Mouse (Mus musculus) right cerebral cortex, postnatal 14 days (tissue): ENCODE measurements around the gene Snx4.

Source experiments
- DNase-seq: peaks from one replicate; pipeline ENCODE4 v3.0.0; 2022

Gene Snx4

GRCm38 (mm10) chr16:33271824-33272223 lies 20.6 kb downstream of the Snx4 start:
- DNase-seq, result no peak

DNA sequence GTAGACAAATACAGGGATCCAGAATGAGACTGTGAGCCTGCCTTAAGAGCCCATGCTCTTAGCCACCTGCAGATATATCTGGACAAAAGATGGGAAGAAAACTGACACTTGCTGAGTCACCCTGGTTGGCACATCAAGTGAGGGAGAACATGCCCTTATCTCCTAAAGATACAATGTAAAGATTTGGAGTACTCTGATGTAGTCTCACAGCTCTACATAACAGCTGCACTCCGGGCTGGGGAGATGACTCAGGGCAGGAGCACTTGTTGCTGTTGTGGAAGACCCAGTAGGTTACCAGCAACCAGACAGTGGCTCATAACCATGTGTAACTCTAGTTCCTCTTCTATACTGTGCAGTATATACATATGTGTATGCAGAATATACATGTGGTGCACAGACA lies 31.8 kb downstream of the Snx4 start:
- no peak for DNase-seq

DNA sequence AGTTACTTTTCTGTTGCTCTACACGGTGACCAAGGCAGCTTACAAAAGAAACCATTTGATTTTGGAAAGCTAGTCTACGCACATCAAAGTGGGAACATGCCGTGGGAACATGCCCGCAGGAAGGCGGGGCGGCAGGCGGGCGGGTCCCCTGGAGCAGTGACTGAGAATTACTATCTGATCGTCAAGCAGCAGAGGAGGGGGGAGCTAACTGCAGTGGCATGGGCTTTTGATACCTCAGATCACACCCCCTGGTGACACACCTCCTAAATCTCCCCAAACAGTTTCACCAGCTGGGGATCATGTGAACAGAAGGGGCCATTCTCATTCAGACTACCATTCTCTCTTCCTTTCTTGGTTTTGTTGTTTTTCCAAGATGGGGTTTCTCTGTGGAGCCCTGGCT lies 37.3 kb downstream of the Snx4 start:
- no peak for DNase-seq

- no peak for DNase-seq
Observed at GRCm38 (mm10) chr16:33289981-33290380, 38.7 kb downstream of the Snx4 start.

- DNase-seq, result no peak
Observed at GRCm38 (mm10) chr16:33292241-33292640, 41.0 kb downstream of the Snx4 start.

DNA sequence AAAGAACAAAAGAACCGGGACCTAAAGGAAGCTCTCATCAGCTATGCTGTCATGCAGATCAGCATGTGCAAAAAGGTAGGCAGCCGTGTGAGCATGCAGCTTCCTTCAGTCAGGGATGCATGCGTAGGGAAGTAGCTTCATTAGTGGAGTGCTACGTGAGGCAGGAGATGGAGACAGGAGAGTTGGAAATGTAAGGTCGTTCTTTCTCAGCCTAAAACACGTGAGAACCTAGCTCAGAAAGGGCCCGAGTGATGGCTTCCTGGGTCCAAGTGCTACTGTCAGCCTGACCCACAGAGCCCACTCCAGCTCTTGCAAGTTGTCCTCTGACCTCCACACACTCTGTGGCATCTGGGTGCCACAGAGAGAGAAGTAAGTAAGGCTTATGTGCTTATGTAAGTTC lies 43.4 kb downstream of the Snx4 start:
- no peak for DNase-seq

GRCm38 (mm10) chr16:33295321-33295720 lies 44.1 kb downstream of the Snx4 start:
- no peak for DNase-seq

DNA sequence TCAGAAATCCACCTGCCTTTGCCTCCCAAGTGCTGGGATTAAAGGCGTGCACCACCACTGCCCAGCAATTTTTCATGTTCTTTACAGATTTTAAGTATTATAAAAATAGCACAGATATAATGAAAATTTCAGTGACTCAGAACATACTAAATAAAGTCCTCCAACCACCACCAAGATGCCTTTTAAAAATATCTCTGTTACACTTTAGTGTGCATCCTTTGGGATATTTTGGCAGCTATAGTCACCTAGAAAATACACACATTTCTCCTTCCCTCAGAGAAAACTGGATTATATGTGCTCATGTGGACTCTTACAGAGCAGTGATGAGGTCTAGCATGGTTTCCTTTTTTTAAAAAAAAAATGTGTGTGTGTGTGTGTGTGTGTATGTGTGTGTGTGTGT lies 46.3 kb downstream of the Snx4 start:
- no peak for DNase-seq

DNA sequence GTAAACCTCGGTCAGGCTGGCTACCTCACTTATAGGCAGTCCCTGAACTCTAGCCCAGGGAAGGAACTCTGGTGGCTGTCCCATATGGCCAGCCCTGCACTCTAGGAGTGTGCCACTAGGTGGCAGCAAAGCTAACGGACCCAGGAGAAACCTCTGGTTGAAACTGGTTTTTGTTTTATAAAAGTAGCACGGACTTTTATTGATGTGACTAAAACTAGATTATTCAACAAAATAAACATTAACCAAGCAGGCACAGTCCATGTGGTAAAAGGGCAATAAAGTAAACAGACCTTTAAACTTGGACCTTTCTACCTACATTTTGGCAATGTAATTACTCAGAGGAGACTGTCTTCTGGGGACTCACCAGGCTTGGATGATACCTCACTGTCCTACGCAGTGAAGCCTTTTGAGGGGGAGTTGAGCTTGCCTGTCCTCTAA lies 55.4 kb downstream of the Snx4 start:
- peak; percentile 79 for DNase-seq

- DNase-seq, result peak; percentile 32
Observed at GRCm38 (mm10) chr16:33307761-33308160, 56.5 kb downstream of the Snx4 start.

DNA sequence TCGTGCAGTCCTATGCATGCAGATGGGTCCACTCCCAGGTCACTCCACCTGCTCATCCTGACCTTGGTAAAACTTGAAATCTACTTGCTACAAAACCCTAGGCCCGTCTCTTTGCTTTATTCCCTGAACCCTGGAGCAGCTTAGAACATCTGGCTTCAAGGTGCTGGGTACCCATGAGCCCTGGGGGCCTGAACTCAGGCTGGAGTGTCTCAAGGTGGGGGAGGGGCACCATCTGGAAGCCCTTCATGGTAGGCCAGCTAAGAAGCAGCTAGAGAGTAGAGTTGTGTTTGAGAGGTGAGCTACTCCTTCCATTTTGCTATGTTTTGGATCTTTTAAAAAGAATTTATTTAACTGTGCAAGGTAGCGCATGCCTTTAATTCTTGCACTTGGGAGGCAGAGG lies 57.8 kb downstream of the Snx4 start:
- DNase-seq, result no peak

GRCm38 (mm10) chr16:33315611-33316010 lies 64.4 kb downstream of the Snx4 start:
- no peak for DNase-seq

GRCm38 (mm10) chr16:33317646-33318045 lies 66.4 kb downstream of the Snx4 start:
- no peak for DNase-seq

DNA sequence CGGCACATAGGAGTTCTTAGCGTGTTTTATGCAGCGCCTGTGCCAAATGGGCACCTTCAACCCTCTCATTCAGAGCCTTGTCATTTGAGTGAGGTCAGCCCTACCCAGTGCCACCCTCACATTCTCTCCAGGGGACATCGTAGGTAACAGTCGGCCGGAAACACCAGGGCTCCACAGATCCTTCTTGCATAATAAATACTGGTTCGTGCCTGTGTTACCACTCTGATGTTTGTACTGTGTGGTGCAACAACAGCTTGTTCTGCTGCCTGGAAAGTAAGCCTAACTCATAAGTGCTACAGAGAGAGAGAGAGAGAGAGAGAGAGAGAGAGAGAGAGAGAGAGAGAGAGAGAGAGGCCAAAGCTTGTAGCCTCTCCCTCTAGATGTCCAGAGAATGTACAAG lies 66.8 kb downstream of the Snx4 start:
- DNase-seq, result no peak

GRCm38 (mm10) chr16:33325704-33326455 lies 74.6 kb downstream of the Snx4 start:
- no peak for DNase-seq

DNA sequence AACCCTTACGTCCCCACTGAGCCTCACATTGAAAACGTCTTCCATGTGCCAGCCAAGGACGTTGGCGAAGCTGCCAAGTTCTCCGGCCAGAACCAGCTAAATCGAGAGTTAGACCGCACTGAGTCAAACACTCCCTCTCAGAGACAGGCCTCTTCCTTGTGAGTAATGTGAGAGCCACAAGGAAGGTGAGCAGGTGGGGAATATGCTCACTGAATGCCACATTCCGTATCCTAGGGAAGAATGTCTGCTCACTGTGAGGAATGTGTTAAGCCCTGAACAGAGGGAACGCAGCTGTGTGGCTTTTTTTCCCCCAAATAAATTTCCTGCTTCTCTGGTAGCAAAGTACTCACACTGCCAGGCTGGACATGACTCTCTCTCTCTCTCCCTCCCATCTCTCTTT lies 75.3 kb downstream of the Snx4 start:
- DNase-seq, result no peak

DNA sequence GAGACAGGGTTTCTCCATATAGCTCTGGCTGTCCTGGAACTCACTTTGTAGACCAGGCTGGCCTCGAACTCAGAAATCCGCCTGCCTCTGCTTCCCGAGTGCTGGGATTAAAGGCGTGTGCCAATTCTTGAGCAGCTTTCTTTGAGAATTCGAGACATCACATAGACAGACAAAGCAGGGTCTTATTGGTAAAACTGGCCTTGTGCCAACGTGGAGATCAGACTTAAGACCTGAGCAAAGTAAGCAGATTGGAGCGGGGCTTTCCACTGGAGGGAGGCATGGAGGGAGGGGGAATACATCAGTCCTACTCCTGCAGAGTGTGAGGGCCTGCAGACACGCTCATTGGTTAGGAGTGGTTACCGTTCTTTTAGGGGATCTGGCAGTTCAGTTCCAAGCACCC lies 75.9 kb downstream of the Snx4 start:
- DNase-seq, result no peak

DNA sequence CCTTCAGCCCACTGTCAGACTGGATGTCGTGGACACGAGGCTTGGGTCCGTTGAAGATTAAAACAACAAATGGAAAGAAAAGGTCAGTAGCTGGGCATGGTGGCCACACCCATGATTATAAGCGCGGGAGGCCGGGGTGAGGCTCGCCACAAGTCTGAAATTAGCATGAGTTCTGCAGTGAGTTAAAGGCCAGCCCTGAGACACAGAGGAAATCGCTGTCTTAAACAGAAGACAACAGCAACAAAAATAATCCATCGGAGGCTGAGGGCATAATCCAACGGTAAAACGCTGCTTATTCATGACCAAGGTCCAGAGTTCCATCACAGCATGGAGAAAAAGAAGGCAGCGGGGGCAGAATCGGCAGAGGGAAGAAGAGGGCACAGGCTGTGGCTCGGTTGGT lies 81.8 kb downstream of the Snx4 start:
- DNase-seq, result no peak

DNA sequence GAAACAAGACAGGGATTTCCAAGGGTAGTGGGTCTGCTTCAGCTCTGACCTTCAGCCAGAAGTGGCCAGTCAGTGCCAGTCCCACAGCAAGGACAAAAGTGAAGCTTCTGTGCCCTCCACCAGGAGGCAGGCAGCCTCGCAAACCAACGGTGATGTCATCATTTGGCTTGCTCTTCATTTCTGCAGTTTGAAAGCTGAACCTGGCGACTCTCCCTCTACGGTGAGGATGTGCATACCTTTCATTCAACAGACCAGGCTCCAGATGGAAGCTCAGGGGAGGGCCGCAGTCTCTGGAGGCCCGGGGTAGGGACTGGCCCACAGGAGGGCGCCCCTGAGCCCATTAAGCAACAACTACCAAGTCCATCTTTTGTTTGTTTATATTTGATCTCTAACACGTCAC lies 85.9 kb downstream of the Snx4 start:
- DNase-seq, result peak; percentile 63

DNA sequence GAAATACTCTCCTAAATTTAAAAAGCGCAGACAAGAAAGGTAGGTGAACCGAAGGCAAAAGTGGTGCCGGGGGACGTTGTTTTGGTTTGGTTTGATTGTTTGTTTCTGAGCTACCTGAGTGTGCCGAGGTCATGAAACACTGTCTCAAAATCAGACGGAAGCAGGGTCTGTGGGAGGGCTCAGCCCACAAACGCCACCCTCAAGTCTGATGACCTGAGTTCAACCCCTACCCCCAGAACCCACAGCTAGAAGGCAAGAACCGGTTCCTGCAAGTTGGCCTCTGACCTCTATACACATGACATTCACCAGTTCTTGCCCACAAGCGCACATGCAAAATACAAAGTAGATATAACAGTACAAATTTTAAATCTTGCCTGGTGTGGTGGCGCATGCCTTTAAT lies 86.4 kb downstream of the Snx4 start:
- no peak for DNase-seq

- DNase-seq, result no peak
Observed at GRCm38 (mm10) chr16:33338492-33338891, 87.2 kb downstream of the Snx4 start.

DNA sequence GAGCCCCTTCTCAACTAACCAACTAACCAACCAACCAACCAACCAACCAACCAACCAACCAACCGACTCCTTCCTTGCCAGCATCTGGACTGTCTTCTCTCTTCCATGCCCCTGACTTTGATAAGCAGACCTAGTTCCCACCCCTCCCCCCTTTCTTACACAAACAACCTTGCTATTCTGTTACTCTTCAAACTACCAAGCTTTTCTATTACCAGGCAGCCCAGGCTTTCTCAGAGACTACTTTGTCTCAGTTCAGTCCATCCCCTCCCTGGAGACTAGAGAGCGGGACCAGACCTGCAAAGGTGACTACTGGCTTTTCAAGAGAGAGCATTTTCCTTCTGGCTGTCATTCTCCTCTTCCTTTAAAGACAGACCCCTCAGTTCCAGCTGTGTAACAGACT lies 88.2 kb downstream of the Snx4 start:
- no peak for DNase-seq

DNA sequence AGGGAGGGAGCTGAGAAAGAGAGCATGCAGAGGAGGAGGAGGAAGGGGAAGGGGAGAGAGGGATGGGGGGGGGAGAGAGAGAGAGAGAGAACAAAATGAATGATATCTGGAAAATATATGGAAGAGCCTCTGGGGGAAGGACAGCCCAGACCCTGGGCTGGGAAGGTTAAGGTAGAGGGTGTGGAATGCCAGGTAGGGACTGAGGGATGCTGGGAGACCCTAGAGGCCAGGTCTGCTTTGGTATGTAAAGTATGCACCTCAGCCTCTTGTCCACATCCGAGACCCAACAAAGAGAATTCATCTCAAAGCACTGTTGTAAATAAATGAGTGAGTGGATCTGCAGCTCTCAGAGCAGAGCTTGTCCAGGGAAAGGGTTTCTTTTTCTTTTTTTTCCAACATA lies 91.1 kb downstream of the Snx4 start:
- no peak for DNase-seq

- DNase-seq, result no peak
Observed at GRCm38 (mm10) chr16:33343106-33343505, 91.9 kb downstream of the Snx4 start.

DNA sequence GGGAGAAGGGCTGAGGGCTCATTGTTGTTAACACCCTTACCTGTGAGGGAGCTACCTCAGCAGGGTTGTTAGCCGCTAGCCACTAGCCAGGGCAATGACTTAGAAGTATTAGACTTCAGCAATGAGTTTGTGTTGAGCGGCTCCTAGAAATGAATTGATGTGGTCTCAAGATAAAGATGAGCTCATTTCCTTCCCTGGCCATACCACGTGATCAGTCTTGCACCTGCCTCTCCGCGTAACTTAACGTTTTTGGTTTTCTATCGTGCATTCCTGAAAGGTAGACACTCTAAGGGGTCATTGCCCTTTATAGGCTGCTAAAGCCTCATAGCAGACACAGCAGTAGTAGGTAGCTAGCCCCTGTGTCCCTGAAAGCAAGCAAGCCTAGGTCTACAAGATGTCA lies 92.4 kb downstream of the Snx4 start:
- DNase-seq, result no peak
